Mouse (Mus musculus): ENCODE measurements at regions not wholly inside any gene's neighbourhood (a gene's known extent, or its start where the extent isn't known, plus 50 kb on each side); places are given as distances from the start of the nearest gene placed in this dataset.

DNA sequence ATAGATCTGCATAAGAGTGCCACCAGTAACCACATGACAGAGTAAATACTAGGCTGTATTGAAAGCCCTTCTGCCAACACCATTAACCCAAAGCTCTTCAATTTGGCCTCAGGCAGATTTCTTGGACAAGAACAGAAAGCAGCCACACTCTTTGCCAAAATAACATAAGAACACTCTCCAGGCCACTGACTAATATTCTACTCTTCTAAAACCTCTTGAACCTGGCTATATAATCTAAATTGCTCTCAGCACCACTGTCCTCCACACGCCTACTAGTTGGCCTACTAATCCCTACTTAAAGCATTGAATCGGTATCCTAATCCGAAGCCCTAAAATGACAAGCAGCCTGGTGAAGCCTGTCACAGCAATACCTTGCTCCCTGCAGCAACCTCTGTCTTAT lies 467.5 kb downstream of the 1700129C05Rik start:
- DNase-seq, result no peak

DNA sequence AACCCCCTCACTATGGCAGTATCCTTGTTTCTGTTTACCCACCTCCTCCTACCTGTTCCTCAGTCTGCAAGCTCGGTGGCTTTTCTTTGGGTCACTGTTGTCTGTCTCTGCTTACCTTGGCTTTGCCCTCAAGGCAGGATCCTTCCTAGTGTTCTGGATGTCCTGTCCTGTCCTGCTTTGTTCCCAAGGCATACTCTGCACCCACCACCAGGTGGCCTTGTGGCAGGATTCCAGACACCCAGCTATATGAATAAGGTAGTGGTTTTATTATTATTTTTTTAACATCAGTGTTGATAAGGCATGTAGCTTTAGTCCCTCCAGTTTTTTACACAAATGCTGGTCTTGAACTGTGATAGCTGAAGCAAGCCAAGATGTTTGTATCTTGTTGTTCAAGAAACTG lies 478.7 kb downstream of the 1700129C05Rik start:
- no peak for DNase-seq

DNA sequence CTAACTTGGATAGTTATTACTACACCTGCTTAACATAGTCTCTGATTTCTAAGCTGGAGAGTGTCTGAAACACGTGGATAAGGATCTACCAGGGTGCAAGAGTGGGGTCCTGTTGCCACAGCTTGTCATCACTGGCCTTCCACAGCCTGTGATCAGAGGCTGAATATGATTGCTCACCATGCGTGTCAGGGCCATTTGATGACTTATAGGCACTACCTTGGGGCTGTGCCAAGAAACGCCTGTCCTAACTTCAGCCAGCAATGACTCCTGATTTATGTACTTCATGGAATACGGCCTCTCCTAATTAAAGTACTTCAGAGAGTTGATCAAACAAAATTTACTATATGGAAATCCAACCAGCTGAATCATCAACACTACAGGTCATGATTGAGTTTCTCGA lies 480.1 kb downstream of the 1700129C05Rik start:
- DNase-seq, result no peak

DNA sequence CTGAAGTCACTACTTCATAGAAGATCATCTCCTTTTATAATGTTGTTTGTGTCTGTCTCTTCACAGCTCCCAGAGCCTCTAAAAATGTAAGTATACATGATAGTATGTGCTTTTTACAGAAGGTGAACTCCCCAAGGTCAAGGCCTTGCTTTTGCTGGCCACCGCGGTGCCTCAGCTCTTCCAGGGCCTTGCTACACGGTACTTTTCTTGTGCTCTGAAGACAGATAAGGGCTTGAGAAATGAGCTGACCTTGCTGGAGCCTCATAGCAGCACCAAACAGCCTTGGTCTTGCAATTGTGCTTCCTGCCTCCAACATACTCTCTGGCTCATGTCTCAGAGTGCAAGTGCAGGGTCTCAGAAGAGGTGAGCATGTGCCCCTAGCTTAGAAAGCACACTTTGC lies 481.3 kb downstream of the 1700129C05Rik start:
- DNase-seq, result no peak

DNA sequence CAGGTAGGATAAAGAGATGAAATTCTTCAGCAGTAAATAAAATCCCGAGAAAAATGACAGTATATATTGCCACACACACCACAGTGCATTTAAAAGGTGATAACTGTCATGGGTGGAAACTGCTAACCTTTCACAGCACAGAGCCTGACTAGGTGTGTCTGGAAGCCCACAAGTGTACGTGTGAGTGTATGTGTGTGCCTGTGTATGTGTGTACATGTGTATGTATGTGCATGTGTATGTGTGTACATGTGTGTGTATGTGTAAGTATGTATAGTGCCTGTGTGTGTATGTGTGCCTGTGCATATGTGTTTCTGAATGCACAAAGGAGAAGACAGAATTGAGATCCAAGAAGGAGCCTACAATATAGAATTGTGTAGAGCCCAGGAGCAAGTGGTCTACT lies 485.4 kb downstream of the 1700129C05Rik start:
- DNase-seq, result no peak

DNA sequence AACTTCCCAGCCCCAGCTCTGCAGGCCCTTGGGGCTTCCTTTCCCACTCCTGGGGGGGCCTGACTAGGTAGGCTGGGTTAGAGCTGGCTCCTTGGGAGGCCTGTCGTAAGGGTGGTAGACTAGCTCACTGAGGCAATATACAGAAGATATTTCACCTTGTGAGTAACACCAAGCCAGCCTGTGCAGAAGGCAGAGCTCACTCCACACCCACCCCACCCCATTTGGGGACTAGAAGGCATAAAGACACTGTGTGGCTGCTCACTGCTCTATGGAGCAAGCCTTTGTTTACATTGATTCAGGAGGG lies 485.8 kb downstream of the 1700129C05Rik start:
- DNase-seq, result no peak

DNA sequence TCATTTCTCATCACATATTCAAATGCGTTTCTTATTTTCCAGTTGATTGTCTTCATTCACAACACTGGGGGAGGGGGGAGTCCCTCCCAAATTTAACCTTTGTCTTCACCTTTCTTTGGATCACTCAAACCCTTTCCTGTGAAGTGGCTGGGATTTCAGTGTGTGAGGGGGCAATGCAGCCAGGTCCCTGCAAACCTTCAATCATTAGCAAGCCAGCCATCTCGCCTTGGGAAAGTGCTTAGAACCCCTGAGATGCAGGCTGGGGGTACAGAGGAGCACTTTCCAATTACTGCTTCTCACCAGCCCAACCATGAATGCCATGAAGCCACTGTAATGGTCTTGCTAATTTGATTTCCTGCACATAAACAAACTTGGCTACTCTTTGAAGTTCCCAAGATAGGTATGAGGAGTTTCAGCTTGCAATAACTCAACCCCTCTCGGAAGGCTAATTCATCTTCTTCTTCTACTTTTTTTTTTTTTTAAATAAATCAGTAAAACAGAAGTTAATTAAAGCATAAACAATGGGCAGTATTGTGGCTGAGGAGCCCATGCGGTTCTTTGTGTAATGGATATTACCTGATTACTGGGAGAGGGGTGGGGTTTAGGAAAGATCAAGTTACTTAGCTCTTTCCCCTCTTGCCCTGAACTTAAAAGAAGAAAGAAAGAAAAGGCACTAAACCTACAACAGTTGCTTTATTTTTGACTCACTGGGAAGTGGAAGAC lies 486.3 kb downstream of the 1700129C05Rik start:
- DNase-seq, result no peak

DNA sequence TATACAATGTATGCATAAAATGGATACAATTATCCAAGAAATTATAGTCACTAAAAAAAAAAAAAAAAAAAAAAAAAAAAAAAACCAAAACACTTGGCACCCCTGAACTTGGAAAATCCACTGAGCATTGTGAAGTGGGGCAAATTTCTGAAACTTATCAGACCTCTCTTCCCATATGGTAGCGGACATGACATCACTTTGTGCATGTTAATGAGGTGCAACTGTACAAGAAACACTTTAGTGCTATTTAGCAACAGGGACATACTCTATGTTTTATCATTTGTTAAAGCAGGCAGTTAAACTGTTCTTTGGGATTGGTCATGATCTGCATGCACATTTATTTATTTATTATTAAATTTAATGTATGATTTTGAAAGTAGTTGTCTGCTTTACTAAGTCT lies 489.7 kb downstream of the 1700129C05Rik start:
- no peak for DNase-seq

DNA sequence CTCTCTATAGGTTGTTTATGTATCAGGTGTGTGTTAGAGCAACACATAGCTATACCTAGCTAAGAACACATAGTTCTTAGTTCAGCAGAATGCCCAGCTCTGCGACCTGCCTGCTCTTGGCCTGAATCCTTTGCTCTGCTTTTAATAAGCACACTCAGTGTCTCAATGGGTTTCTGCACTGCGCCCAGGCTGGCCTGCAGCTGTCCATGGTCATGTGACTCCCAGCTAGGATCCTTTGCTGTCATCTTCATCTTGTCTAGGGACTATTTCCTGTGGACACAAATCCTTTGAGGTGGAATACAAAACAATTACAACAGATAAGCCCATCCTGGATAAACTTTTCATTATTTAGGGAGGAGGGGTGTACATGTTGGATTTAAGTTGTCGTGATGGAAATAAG lies 490.7 kb downstream of the 1700129C05Rik start:
- no peak for DNase-seq

DNA sequence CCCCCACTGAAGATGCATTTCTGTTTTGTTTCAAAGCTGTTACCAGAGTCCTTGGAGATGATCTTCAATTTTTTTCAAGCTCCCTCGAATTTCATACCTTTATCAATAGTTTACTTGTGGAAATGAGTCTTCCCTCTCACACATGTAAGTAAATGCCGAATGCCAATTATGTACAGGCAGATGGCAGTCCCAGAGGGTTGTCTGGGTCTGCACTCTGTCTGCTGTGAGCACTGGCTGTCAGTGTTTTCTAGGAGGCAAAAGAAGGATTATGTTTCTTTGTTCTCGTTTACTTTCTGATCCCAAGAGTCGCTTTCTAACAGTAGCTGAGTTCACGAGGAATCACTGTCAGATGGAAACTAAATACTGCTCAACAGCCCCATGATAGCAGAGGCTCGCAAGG lies 491.5 kb downstream of the 1700129C05Rik start:
- no peak for DNase-seq

DNA sequence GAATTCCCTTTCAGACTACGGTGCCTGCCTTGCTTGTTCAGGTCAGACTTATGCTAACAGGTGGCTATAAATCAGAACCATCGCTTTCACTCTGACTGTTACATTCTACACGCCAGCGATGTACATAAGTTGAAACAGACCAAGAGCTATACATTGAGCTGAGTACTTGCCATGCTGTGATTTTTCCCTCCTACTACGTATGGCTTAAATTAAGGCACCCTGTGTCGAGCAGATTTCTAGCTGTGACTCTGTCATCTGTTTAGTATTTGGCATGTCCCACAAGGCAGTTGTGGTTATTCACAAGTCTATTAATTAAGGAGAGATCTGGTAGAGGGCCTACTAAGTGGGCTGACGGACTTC lies 504.4 kb downstream of the 1700129C05Rik start:
- DNase-seq, result no peak

DNA sequence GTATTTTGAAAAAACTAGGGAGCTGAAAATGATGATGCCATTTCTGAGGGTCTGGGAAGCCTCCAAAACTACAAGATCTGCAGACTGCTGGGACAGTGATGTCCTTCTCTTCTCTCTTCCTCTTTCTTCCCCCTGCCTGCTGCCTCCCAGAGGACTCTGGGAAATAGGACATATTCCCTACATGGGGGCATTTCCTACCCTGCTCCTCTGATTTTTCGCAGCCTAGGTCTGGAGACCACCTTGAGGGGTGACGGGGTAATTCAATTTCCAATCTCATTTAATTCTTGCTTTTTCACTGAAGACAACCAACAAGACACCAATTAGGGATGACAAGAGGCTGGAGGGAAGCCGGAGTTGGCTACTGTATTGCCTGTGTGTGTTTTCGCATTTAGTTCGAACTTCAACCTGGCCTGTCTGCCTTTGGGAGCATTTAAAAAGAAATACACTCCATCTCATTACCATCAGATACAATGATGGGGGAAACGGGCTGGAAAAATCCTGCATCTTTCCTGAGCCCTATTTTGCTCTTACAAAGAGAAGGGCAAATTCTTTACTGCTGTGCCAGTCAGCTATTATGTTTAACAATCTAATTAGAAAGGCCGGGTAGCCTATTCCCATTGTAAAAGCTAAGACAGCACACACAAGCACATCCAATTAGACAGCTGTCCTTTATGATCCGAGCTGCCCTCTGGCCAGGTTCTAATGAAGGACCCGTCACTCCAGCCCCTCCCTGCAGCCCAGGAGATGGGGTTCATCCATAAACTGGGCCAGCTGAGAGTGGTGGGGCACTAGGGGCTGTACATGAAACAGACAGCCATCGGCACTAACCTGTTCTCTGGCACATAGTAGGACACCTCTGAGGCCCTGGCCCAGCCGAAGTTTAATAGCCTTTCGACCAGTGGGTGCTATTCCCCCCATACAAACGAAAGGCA lies 505.0 kb downstream of the 1700129C05Rik start:
- DNase-seq, result no peak

DNA sequence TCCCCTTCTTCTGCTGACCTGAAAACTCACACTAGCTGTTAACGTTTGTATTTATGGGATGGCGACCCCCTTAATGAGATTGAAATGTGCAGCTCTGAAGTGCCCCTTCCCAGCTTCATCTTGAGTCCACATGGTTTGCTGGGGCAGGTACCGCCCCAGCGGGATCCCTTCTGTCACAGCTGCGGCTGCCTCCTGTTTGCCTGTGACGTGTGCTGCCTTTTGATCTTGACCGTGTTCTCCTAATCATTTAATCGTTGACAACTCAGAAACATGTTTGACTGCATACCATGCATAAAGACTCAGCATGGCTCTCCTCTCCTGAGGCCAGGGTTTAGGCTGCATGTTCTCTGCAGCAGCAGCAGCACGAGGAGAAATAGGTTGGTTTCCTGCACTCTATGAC lies 511.5 kb downstream of the 1700129C05Rik start:
- no peak for DNase-seq

DNA sequence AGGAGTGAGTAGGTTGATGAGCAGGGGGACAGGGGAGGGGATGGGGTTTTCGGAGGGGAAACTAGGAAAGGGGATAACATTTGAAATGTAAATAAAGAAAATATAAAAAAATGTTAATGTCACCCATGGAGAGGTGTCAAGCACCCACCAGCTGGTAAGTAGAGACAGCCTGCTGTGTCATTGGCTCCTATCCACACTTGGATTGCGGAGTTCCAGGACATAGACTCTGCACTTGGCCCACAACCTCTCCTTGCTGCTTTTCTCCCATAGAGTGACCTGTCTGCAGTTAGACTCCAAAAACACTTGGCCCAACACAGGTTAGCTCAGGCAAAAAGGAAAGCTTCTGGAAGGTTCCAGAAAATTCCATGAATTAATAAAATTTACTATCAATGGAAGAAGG lies 514.4 kb downstream of the 1700129C05Rik start:
- DNase-seq, result no peak

DNA sequence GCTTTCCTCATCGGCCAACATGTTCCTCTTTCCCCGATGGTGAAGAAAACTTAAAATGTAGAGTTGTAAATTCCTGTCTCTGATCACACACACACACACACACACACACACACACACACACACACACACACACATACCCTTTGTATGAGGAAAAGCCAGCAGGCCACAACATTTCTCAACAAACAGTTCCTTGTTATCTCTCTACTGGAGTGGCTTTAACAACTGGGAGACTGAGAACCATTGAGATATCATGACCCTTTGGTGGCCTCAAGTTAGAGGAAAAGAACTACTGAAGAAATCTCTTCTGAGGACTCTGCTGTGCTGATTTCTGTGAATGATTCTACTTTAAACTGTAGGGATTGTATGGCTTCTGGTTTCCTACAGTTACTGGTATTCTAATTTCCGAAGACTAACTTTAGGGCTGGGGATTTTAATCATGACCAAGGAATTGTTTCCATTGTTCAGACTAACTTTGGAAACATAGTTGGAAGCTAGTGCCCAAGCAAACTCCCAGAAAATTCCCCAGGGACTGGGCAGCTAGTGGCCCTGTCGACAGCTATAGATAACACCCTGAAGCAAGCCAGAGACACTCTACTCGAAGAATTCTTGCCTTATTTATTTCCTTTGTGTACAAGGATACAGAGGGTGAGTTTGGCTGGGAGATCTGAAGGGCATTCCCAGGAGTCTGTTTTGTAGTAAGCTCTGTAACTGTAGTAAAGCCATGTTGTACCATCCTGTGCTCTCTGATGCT lies 516.0 kb downstream of the 1700129C05Rik start:
- DNase-seq, result no peak

DNA sequence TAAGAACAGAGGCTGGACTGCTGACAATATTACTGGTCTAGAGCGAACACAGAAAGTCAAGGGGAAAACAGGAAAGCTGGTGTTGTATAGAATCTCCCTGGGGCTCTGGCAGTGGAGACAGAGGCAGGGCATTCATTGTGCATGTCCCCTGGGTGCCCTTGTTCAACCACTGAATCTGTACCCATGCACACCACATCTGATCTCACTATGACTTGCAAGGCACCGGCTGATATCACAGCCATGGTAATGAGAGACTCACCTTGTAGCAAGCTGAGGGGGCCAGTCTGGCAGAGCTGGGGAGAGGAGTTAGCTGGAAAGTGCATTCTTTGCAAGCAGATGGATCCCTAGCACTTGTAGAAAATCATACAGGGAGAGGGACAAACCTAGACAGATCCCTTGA lies 522.5 kb downstream of the 1700129C05Rik start:
- DNase-seq, result no peak

DNA sequence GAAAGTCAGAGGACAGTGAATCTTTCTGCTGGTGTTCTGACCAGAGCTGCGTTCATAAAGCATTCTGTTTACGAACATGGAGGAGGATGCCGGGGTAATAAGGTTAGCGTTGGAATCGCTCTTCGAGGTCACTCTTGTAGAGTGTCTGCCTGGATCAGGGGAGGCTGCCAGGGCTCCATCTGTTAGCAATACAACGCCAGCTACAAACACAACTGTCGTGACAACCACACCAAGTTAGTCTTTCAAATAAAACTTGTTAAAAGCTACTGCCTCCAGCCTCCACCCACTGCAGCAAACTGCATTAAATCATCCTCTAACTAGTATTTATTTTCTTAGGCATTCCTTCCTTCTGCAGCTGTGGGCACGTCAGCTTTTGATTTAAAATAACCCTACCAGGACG lies 525.0 kb downstream of the 1700129C05Rik start:
- DNase-seq, result no peak

DNA sequence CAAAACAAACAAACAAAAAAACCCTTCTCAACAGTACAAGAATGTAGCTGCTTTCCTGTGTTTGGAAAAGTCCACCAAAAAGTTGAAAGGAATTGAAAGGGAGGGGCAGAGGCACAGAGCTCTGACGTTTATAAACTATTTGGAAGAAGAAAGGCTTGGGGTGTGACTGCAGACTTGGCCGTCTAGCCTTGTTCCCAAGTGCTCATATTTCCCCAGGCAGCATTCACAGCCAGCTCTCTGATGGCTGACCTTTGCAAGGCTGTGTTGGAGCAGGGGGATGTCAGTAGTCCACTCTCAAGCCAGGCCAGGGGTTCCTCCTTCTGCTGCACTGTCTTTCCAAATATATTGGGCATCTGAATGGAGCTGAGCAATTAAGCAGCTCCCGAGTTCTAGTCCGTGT lies 534.5 kb downstream of the 1700129C05Rik start:
- DNase-seq, result no peak

DNA sequence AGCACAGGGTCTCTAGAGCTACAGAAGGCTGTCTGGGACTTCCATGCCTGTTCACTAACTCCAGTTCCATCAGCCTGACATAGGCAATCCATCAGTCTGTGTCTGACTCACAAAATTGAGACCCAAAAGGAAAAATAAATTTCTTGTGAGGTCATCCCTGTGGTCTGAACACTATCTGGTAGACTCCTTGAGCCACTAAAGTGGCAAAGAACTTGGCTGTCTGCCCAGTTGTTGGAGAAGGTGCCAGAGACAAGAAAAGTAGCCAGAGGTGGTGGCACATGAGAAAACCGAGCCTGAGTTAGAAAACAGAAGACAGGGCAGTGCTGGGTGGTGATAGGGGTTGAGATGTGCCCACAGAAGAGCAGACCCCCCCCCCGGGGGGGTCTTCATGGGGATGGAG lies 535.0 kb downstream of the 1700129C05Rik start:
- no peak for DNase-seq

DNA sequence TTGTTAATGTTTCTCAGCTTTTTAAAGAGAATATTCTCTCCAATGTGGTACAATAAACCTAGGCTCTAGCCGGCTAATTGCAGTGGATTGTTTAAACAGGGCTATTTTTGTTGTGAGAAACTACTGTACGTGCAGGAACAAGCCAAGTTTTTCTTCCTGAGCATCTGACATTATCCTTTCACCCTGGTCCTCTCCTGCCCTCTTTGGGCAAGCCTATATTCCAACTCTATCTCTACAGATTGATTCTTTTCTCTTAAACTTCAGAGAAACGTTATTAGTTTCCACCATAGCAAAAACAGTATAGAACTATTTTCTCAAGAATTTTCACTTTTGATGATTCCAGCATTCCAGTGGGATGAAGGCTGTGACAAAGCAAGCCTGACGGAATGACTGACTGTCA lies 535.2 kb downstream of the Fgf9 start:
- no peak for DNase-seq

DNA sequence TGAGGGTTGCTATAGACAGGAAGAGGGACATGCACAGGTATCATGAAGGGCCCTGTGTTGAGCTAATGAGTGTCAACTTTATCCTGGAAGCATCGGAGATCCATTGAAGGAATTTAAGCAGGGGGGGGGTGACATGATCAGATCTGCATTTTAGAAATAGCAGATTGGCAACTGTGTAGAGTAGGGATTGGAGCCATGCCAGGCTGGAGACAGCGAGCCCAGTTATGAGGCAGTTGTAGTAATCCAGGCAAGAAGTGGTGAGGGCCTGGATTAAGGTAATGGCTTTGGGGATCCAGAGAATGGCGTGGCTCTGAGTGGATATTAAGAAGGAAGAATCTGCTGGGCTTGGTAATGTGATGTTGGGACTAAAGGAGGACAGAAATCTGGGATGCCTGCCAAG lies 528.5 kb downstream of the Fgf9 start:
- no peak for DNase-seq

DNA sequence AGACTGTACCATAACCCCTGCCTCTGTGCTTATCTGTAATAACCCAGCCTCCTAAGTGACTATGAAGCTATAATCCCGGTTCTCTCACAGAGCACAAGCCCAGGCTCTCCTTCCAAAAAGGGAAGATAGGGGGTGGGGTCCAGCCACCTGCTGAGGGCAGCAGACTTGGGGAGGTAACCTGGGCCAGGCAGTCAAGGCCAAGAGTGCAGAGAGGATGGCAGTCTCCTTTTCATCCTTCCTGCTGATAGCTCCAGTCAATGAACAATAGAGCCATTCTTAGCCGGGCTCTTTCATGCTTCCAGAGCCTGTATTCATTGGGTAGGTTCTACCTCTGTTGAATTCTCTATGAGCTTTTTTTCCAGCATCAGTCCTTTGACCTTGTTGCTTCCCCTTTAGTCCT lies 527.5 kb downstream of the Fgf9 start:
- DNase-seq, result no peak

DNA sequence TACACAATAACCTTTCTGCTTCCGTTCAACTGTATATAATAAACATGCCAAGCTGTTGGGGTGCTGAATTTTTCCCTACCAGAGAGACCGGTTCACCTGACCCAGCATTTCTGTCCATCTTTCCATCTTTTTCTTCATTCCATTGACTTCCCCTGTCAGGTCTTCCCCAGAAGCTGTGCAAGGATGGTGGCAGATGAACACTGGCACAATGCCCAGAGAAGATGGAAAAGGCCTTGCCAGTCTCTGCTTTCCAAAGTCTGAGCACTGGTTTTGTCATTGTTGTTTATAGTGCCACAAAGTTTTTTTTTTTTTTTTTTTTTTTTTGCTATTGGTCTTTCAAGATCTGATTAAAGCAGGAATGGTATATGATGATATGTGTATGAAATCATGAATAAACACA lies 526.6 kb downstream of the Fgf9 start:
- no peak for DNase-seq

DNA sequence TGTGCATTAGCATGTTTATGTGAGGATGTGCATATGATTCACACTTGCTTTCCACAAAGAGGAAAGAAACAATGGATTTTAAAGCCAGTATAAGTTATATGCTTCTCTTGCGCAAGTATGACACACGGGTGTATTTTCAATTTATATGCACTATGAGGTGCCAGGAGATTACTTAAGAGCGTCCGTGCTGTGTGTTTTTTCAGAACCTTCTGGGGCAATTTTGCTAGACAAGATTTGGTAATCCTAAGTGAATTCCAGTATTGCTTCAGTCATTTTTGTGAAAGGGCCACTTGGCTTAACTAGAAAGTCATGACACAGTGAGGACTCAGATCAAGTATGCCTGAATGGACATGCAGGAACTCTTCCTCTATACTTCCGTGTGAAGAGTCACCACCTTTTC lies 511.5 kb downstream of the Fgf9 start:
- no peak for DNase-seq

All from thymus, postnatal 4 days (tissue).